Mouse (Mus musculus) macrophage (primary cell): ENCODE data around the gene Slc39a11. TPM values are rescaled to one million over a fixed set of nuclear protein-coding genes. Genes with fewer than 3 reads are reported as not detected.

Experiments
- H3K27ac ChIP-seq: fragments of 350-480 bp; formaldehyde crosslinking; 2 replicates; pipeline ENCODE4 v1.9.0; 2021
- H3K36me3 ChIP-seq: fragments of 350-480 bp; formaldehyde crosslinking; 2 replicates; pipeline ENCODE4 v1.9.0; 2021; ENCODE audit errors: inconsistent target
- H3K4me3 ChIP-seq: fragments of 350-480 bp; formaldehyde crosslinking; 2 replicates; pipeline ENCODE4 v1.9.0; 2021; ENCODE audit errors: inconsistent target
- H3K79me2 ChIP-seq: fragments of 350-480 bp; formaldehyde crosslinking; 2 replicates; pipeline ENCODE4 v1.9.0; 2021; ENCODE audit errors: inconsistent target
- WGBS: methylation state at CpG from one replicate; pipeline ENCODE4 v1.1.7; 2026; ENCODE audit warnings: inconsistent platforms; ENCODE audit not compliant: missing documents; 5-methylcytosine and 5-hydroxymethylcytosine counted together
- polyA plus RNA-seq: library from polyadenylated mRNA; stranded (reverse); fragments of 250-400 nt; gene quantifications from 3 replicates; pipeline ENCODE4 v1.2.4, GENCODE M21; 2018; ENCODE audit warnings: inconsistent platforms

The Slc39a11 gene
- polyA plus RNA-seq, 1 experiment from 2014 or later, result 21.0 TPM

GRCm38 (mm10) chr11:113458582-113459210 is 191.2 kb downstream of the Slc39a11 start:
- 92% methylated on average over 15 of the region's 15 CpGs for WGBS

GRCm38 (mm10) chr11:113452861-113453568 is 196.9 kb downstream of the Slc39a11 start:
- WGBS, result 95% methylated on average over 16 of the region's 16 CpGs
- Histone ChIP-seq H3K27ac (no peak overlapping the region), H3K4me3 (no peak overlapping the region), H3K36me3 (no peaks in the 10 kb centered on the region), H3K79me2 (no peaks in the 10 kb centered on the region)

More at GRCm38 (mm10) chr11:113458582-113459210, 191.2 kb downstream of the Slc39a11 start:
- Histone ChIP-seq H3K27ac (no peak overlapping the region), H3K4me3 (no peak overlapping the region), H3K36me3 (no peaks in the 10 kb centered on the region), H3K79me2 (no peaks in the 10 kb centered on the region)

GRCm38 (mm10) chr11:113451301-113451700 is 198.6 kb downstream of the Slc39a11 start:
- whole genome bisulfite sequencing, result 94% methylated on average over 10 of the region's 10 CpGs
- H3K27ac ChIP-seq, result no peak overlapping the region

GRCm38 (mm10) chr11:113450665-113451064 is 199.2 kb downstream of the Slc39a11 start:
- Histone ChIP-seq H3K36me3 (no peaks in the 10 kb centered on the region), H3K4me3 (no peak overlapping the region), H3K79me2 (no peaks in the 10 kb centered on the region), H3K27ac (no peak overlapping the region)
- WGBS, result 96% methylated on average over 4 of the region's 4 CpGs

More at GRCm38 (mm10) chr11:113451301-113451700, 198.6 kb downstream of the Slc39a11 start:
- H3K36me3 ChIP-seq, result no peaks in the 10 kb centered on the region
- no peak overlapping the region for H3K4me3 ChIP-seq
- no peaks in the 10 kb centered on the region for H3K79me2 ChIP-seq

- WGBS, result 60% methylated on average over 5 of the region's 6 CpGs
- Histone ChIP-seq H3K27ac (no peak overlapping the region), H3K4me3 (no peak overlapping the region), H3K36me3 (no peaks in the 10 kb centered on the region), H3K79me2 (no peaks in the 10 kb centered on the region)
Measured at GRCm38 (mm10) chr11:113450028-113450427, 199.9 kb downstream of the Slc39a11 start.

- no peaks in the 10 kb centered on the region for H3K79me2 ChIP-seq
- H3K4me3 ChIP-seq, result no peak overlapping the region
- H3K36me3 ChIP-seq, result no peaks in the 10 kb centered on the region
- WGBS, result 95% methylated on average over 11 of the region's 11 CpGs
- no peak overlapping the region for H3K27ac ChIP-seq
Measured at GRCm38 (mm10) chr11:113442036-113442435, 207.8 kb downstream of the Slc39a11 start.

GRCm38 (mm10) chr11:113439328-113440030 is 210.4 kb downstream of the Slc39a11 start:
- H3K36me3 ChIP-seq, result no peaks in the 10 kb centered on the region
- 94% methylated on average over 20 of the region's 20 CpGs for WGBS

GRCm38 (mm10) chr11:113438915-113439314 is 211.0 kb downstream of the Slc39a11 start:
- H3K36me3 ChIP-seq, result no peaks in the 10 kb centered on the region
- H3K4me3 ChIP-seq, result no peak overlapping the region
- H3K79me2 ChIP-seq, result no peaks in the 10 kb centered on the region
- no peak overlapping the region for H3K27ac ChIP-seq
- 88% methylated on average over 5 of the region's 5 CpGs for WGBS

More at GRCm38 (mm10) chr11:113439328-113440030, 210.4 kb downstream of the Slc39a11 start:
- Histone ChIP-seq H3K79me2 (no peaks in the 10 kb centered on the region), H3K4me3 (no peak overlapping the region), H3K27ac (no peak overlapping the region)

- WGBS, result 76% methylated on average over 9 of the region's 9 CpGs
Measured at GRCm38 (mm10) chr11:113437357-113437756, 212.5 kb downstream of the Slc39a11 start.

GRCm38 (mm10) chr11:113436299-113436698 is 213.6 kb downstream of the Slc39a11 start:
- Histone ChIP-seq H3K4me3 (no peak overlapping the region), H3K36me3 (no peaks in the 10 kb centered on the region), H3K27ac (no peak overlapping the region), H3K79me2 (no peaks in the 10 kb centered on the region)
- 92% methylated on average over 6 of the region's 6 CpGs for WGBS

More at GRCm38 (mm10) chr11:113437357-113437756, 212.5 kb downstream of the Slc39a11 start:
- Histone ChIP-seq H3K79me2 (no peaks in the 10 kb centered on the region), H3K4me3 (no peak overlapping the region), H3K27ac (no peak overlapping the region), H3K36me3 (no peaks in the 10 kb centered on the region)

- 94% methylated on average over 5 of the region's 5 CpGs for whole genome bisulfite sequencing
- Histone ChIP-seq H3K79me2 (no peaks in the 10 kb centered on the region), H3K36me3 (no peaks in the 10 kb centered on the region), H3K27ac (no peak overlapping the region), H3K4me3 (no peak overlapping the region)
Measured at GRCm38 (mm10) chr11:113435696-113436095, 214.2 kb downstream of the Slc39a11 start.

GRCm38 (mm10) chr11:113431161-113431560 is 218.7 kb downstream of the Slc39a11 start:
- Histone ChIP-seq H3K27ac (no peak overlapping the region), H3K79me2 (no peaks in the 10 kb centered on the region), H3K4me3 (no peak overlapping the region), H3K36me3 (no peaks in the 10 kb centered on the region)
- 79% methylated on average over 7 of the region's 7 CpGs for WGBS

GRCm38 (mm10) chr11:113425882-113426281 is 224.0 kb downstream of the Slc39a11 start:
- Histone ChIP-seq H3K27ac (no peak overlapping the region), H3K36me3 (no peaks in the 10 kb centered on the region), H3K4me3 (no peak overlapping the region), H3K79me2 (no peaks in the 10 kb centered on the region)
- WGBS, result 98% methylated on average over 9 of the region's 9 CpGs

- 89% methylated on average over 3 of the region's 3 CpGs for WGBS
- Histone ChIP-seq H3K79me2 (no peaks in the 10 kb centered on the region), H3K4me3 (no peak overlapping the region)
Measured at GRCm38 (mm10) chr11:113425454-113425853, 224.4 kb downstream of the Slc39a11 start.

GRCm38 (mm10) chr11:113424765-113425164 is 225.1 kb downstream of the Slc39a11 start:
- H3K27ac ChIP-seq, result no peak overlapping the region
- WGBS, result 92% methylated on average over 3 of the region's 4 CpGs
- no peaks in the 10 kb centered on the region for H3K36me3 ChIP-seq
- H3K4me3 ChIP-seq, result no peak overlapping the region
- H3K79me2 ChIP-seq, result no peaks in the 10 kb centered on the region

More at GRCm38 (mm10) chr11:113425454-113425853, 224.4 kb downstream of the Slc39a11 start:
- H3K36me3 ChIP-seq, result no peaks in the 10 kb centered on the region
- H3K27ac ChIP-seq, result no peak overlapping the region
